Comparison of ENCODE assay signal across 8 mouse cellular contexts in genomic region chr4:117887920-117888319, GRCm38 (mm10). TPM values are rescaled to one million over a fixed set of nuclear protein-coding genes. Genes with fewer than 3 reads are reported as not detected.
DNase-seq lines count a peak whose midpoint lies in the region; ATAC-seq lines count a peak whose summit lies in the region.

No protein-coding gene starts in this region.

- intact Hi-C loops in left cerebral cortex, postnatal 4 days (cut with DNase I), result no loop called here

- peak overlapping the region; percentile 87 for H3K4me2 ChIP-seq in liver, embryonic 11.5 days
- H3K4me2 ChIP-seq in limb, embryonic 12.5 days, result peak overlapping the region; percentile 90
- H3K4me2 ChIP-seq in neural tube, embryonic 14.5 days (ENCODE audit: low read depth, low read length), result peak overlapping the region; percentile 90

- no peak overlapping the region for H3K9ac ChIP-seq in liver, embryonic 11.5 days (ENCODE audit: low read depth, low read length)
- no peak overlapping the region for H3K9ac ChIP-seq in limb, embryonic 12.5 days (replicated peaks)
- no peak overlapping the region for H3K9ac ChIP-seq in neural tube, embryonic 14.5 days (replicated peaks; ENCODE audit: low read depth, low read length)

- H3K27ac ChIP-seq in liver, embryonic 11.5 days (ENCODE audit: low read depth, low read length), result no peak overlapping the region
- no peak overlapping the region for H3K27ac ChIP-seq in limb, embryonic 12.5 days
- H3K27ac ChIP-seq in neural tube, embryonic 14.5 days (ENCODE audit: low read depth, low read length), result no peak overlapping the region

- peaks cover 24% of the 10 kb centered on the region for H3K36me3 ChIP-seq in liver, embryonic 11.5 days (ENCODE audit: control insufficient read depth, insufficient read depth, low read length)
- peaks cover 32% of the 10 kb centered on the region for H3K36me3 ChIP-seq in limb, embryonic 12.5 days
- peaks cover 21% of the 10 kb centered on the region for H3K36me3 ChIP-seq in neural tube, embryonic 14.5 days (ENCODE audit: control insufficient read depth, insufficient read depth, low read length)

- DNase-seq in cerebellum, adult 9-10 months, result peak; percentile 67
- no peak for DNase-seq in cerebellum, adult 11 months
- DNase-seq in liver, embryonic 11.5 days (ENCODE audit: low spot score), result no peak
- DNase-seq in liver, result no peak
- no peak for DNase-seq in left cerebral cortex, postnatal 4 days
- no peak for DNase-seq in ovary, postnatal 36 days (ENCODE audit: low spot score)

- peaks cover 27% of the 10 kb centered on the region for H3K4me1 ChIP-seq in liver, embryonic 11.5 days (replicated peaks; ENCODE audit: control insufficient read depth, insufficient read depth, low read length)
- peaks cover 33% of the 10 kb centered on the region for H3K4me1 ChIP-seq in limb, embryonic 12.5 days (replicated peaks)
- H3K4me1 ChIP-seq in neural tube, embryonic 14.5 days (ENCODE audit: control insufficient read depth, insufficient read depth, low read length), result peaks cover 27% of the 10 kb centered on the region

- ATAC-seq in liver, embryonic 11.5 days (replicated peaks; ENCODE audit: low FRiP score), result no peak
- no peak for ATAC-seq in limb, embryonic 12.5 days (ENCODE audit: insufficient number of reproducible peaks, insufficient read depth, low FRiP score, low TSS enrichment, low read depth)
- no peak for ATAC-seq in neural tube, embryonic 14.5 days (ENCODE audit: low read depth)

- H3K9me3 ChIP-seq in liver, embryonic 11.5 days (ENCODE audit: control insufficient read depth, low read length), result no peaks in the 10 kb centered on the region
- H3K9me3 ChIP-seq in limb, embryonic 12.5 days, result no peaks in the 10 kb centered on the region
- no peaks in the 10 kb centered on the region for H3K9me3 ChIP-seq in neural tube, embryonic 14.5 days (ENCODE audit: control insufficient read depth, low read length)

- peak overlapping the region; percentile 97; the same call in 1 of the 2 replicates for H3K4me3 ChIP-seq in liver, embryonic 11.5 days (ENCODE audit: low read depth, low read length)
- no peak overlapping the region; the same call in 1 of the 2 replicates for H3K4me3 ChIP-seq in limb, embryonic 12.5 days (replicated peaks)
- peak overlapping the region; percentile 95; the same call in 1 of the 2 replicates for H3K4me3 ChIP-seq in neural tube, embryonic 14.5 days (ENCODE audit: low read depth, low read length)

- 64% methylated on average over 2 of the region's 2 CpGs for WGBS in liver, embryonic 11.5 days
- 72% methylated on average over 2 of the region's 2 CpGs for WGBS in limb, embryonic 12.5 days
- WGBS in neural tube, embryonic 14.5 days, result 68% methylated on average over 2 of the region's 2 CpGs

- no peaks in the 10 kb centered on the region for H3K27me3 ChIP-seq in liver, embryonic 11.5 days (replicated peaks; ENCODE audit: control insufficient read depth, insufficient read depth, low read length)
- no peaks in the 10 kb centered on the region for H3K27me3 ChIP-seq in limb, embryonic 12.5 days
- H3K27me3 ChIP-seq in neural tube, embryonic 14.5 days (ENCODE audit: control insufficient read depth, insufficient read depth, low read length), result no peaks in the 10 kb centered on the region

RNA-seq across cellular contexts. Expression of gene Atp6v0b, which starts 0.8 kb away (rescaled TPM):
- polyA plus RNA-seq in liver, embryonic 11.5 days (2014; fragmentation: Nextera tagmentation; extraction: Ambion mirVana), result 212 and 229 TPM in 2 replicates
- 160 and 175 TPM in 2 replicates for polyA plus RNA-seq in limb, embryonic 12.5 days (2016; fragmentation: Nextera tagmentation; extraction: Ambion mirVana)
- polyA plus RNA-seq in neural tube, embryonic 14.5 days (2014; fragmentation: Nextera tagmentation; extraction: Ambion mirVana), result 578 and 652 TPM in 2 replicates
- total RNA-seq in left cerebral cortex, postnatal 4 days (2021), result 100 to 1,000 TPM; 306 to 331 TPM

RNA-seq across cellular contexts. Expression of gene Dph2, which starts 3.9 kb away (rescaled TPM):
- 21.9 and 23.1 TPM in 2 replicates for polyA plus RNA-seq in liver, embryonic 11.5 days (2014; fragmentation: Nextera tagmentation; extraction: Ambion mirVana)
- polyA plus RNA-seq in limb, embryonic 12.5 days (2016; fragmentation: Nextera tagmentation; extraction: Ambion mirVana), result 18.3 and 18.8 TPM in 2 replicates
- polyA plus RNA-seq in neural tube, embryonic 14.5 days (2014; fragmentation: Nextera tagmentation; extraction: Ambion mirVana), result 21.5 and 22.9 TPM in 2 replicates
- 10 to 100 TPM; 12.9 to 15.1 TPM for total RNA-seq in left cerebral cortex, postnatal 4 days (2021)

RNA-seq across cellular contexts. Expression of gene B4galt2, which starts 4.6 kb away (rescaled TPM):
- 9.3 and 10.5 TPM in 2 replicates for polyA plus RNA-seq in liver, embryonic 11.5 days (2014; fragmentation: Nextera tagmentation; extraction: Ambion mirVana)
- polyA plus RNA-seq in limb, embryonic 12.5 days (2016; fragmentation: Nextera tagmentation; extraction: Ambion mirVana), result 36.4 and 39.8 TPM in 2 replicates
- polyA plus RNA-seq in neural tube, embryonic 14.5 days (2014; fragmentation: Nextera tagmentation; extraction: Ambion mirVana), result 68.7 and 73.6 TPM in 2 replicates
- 100 to 1,000 TPM; 168 to 172 TPM for total RNA-seq in left cerebral cortex, postnatal 4 days (2021)

RNA-seq across cellular contexts. Expression of gene Ccdc24, which starts 15.6 kb away (rescaled TPM):
- 1.1 and 1.5 TPM in 2 replicates for polyA plus RNA-seq in liver, embryonic 11.5 days (2014; fragmentation: Nextera tagmentation; extraction: Ambion mirVana)
- 2.2 and 2.7 TPM in 2 replicates for polyA plus RNA-seq in limb, embryonic 12.5 days (2016; fragmentation: Nextera tagmentation; extraction: Ambion mirVana)
- polyA plus RNA-seq in neural tube, embryonic 14.5 days (2014; fragmentation: Nextera tagmentation; extraction: Ambion mirVana), result 1.4 and 2.6 TPM in 2 replicates
- 1 to 10 TPM; 6.0 to 8.2 TPM for total RNA-seq in left cerebral cortex, postnatal 4 days (2021)

RNA-seq across cellular contexts. Expression of gene Ipo13, which starts 26.9 kb away (rescaled TPM):
- polyA plus RNA-seq in liver, embryonic 11.5 days (2014; fragmentation: Nextera tagmentation; extraction: Ambion mirVana), result 42.7 and 44.2 TPM in 2 replicates
- 40.3 and 48.1 TPM in 2 replicates for polyA plus RNA-seq in limb, embryonic 12.5 days (2016; fragmentation: Nextera tagmentation; extraction: Ambion mirVana)
- 61.7 and 65.7 TPM in 2 replicates for polyA plus RNA-seq in neural tube, embryonic 14.5 days (2014; fragmentation: Nextera tagmentation; extraction: Ambion mirVana)
- total RNA-seq in left cerebral cortex, postnatal 4 days (2021), result 100 to 1,000 TPM; 112 to 114 TPM
